Mouse (Mus musculus) limb, embryonic 15.5 days (tissue): ENCODE results near the gene Nfix. TPM values are rescaled to one million over a fixed set of nuclear protein-coding genes. Genes with fewer than 3 reads are reported as not detected.
A peak's percentile ranks its signal among the peaks of the same experiment; 100 is the strongest.

Experiments used
- ATAC-seq: fragments of 200-750 bp; cut with Nextera tagmentation; 2 replicates; pipeline ENCODE4 v1.8.0; 2017; ENCODE audit warnings: low read depth, moderate TSS enrichment; ENCODE audit not compliant: insufficient number of reproducible peaks, low FRiP score, low TSS enrichment
- H3K27ac ChIP-seq: fragments of 300-500 bp; sonication (generic); 2 replicates; pipeline ENCODE4 v1.5.1; 2015; ENCODE audit warnings: moderate library complexity, mild to moderate bottlenecking, inconsistent platforms
- H3K27me3 ChIP-seq: fragments of 300-500 bp; sonication (generic); 2 replicates; pipeline ENCODE4 v1.6.1; 2015; ENCODE audit warnings: inconsistent platforms
- H3K36me3 ChIP-seq: fragments of 300-500 bp; sonication (generic); 2 replicates; pipeline ENCODE4 v1.6.1; 2015; ENCODE audit warnings: inconsistent platforms
- H3K4me1 ChIP-seq: fragments of 300-500 bp; sonication (generic); 2 replicates; pipeline ENCODE4 v1.6.1; 2015; ENCODE audit warnings: inconsistent platforms
- H3K4me2 ChIP-seq: fragments of 300-500 bp; sonication (generic); 2 replicates; pipeline ENCODE4 v1.6.1; 2015; ENCODE audit warnings: mild to moderate bottlenecking, inconsistent platforms
- H3K4me3 ChIP-seq: fragments of 300-500 bp; sonication (generic); 2 replicates; pipeline ENCODE4 v1.5.1; 2015; ENCODE audit warnings: mild to moderate bottlenecking, inconsistent platforms
- H3K9ac ChIP-seq: fragments of 300-500 bp; sonication (generic); 2 replicates; pipeline ENCODE4 v1.6.1; 2015; ENCODE audit warnings: inconsistent platforms
- H3K9me3 ChIP-seq: fragments of 300-500 bp; sonication (generic); 2 replicates; pipeline ENCODE4 v1.6.1; 2016; ENCODE audit warnings: inconsistent platforms
- WGBS: fragments of 180-500 bp; shearing (Covaris S2); methylation state at CpG from one replicate; pipeline ENCODE4 v1.1.7; 2015; 5-methylcytosine and 5-hydroxymethylcytosine counted together
- polyA plus RNA-seq: library from polyadenylated mRNA; unstranded; fragments of >200 nt; fragmentation: Nextera tagmentation; extraction: Ambion mirVana; gene quantifications from 2 replicates; pipeline ENCODE4 v1.2.1, GENCODE M21; 2015

Nfix gene
- polyA plus RNA-seq, 1 experiment from 2014 or later: 100 TPM

DNA sequence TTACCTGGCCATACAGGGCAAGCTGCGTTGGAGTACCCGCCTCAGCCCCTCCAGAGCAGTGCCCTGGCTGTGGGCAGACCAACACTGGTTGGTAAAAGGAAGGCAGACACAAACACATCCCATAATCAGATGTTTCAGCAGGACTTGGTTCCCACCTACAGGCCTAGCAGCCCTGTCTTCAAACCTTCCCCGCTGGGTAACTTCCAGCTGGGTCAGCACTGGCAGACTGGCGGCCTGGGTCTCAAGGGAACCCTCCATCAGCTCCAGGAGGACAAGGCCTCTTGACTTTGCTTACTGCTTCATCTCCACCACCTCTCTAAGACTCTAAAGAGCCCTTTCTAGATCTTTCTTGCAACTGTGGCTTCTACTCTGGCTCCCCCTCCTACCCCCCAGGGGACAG is 63.6 kb downstream of the Nfix start:
- ATAC-seq: no peak
- Histone ChIP-seq H3K4me2 (no peak overlapping the region), H3K9ac (no peak overlapping the region), H3K9me3 (no peaks in the 10 kb centered on the region), H3K27ac (peak overlapping the region; percentile 97; the same call in 1 of the 2 replicates), H3K27me3 (no peaks in the 10 kb centered on the region), H3K36me3 (peaks cover 3% of the 10 kb centered on the region; the same call in 1 of the 2 replicates), H3K4me1 (peaks cover 100% of the 10 kb centered on the region), H3K4me3 (no peak overlapping the region)
- 85% methylated on average over 4 of the region's 4 CpGs for WGBS

DNA sequence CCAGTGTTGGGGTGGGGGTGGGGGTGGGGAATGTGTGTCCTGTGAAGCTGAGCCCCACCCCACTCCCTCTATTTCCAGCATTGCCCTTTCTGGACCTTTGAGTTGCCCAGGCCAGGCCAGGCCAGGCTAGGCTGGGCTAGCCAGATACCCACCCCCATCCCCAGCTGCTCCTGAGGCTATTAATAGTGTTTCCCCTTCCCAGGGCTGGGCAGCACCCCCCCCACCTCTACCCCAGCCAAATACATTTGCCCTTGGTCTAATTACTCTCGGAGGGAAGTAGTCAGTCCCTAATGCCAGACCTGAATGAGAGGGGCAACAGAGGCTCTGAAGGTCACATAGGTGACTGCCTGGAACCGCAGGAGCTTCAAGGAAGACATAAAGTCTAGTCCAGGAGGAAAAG is 64.5 kb downstream of the Nfix start:
- Histone ChIP-seq H3K4me3 (no peak overlapping the region), H3K27me3 (no peaks in the 10 kb centered on the region), H3K36me3 (no peaks in the 10 kb centered on the region; the same call in 1 of the 2 replicates), H3K4me2 (no peak overlapping the region), H3K4me1 (peaks cover 100% of the 10 kb centered on the region), H3K9ac (no peak overlapping the region), H3K9me3 (no peaks in the 10 kb centered on the region), H3K27ac (peak overlapping the region; percentile 97; the same call in 1 of the 2 replicates)
- WGBS: 38% methylated on average over 2 of the region's 2 CpGs
- no peak for ATAC-seq

DNA sequence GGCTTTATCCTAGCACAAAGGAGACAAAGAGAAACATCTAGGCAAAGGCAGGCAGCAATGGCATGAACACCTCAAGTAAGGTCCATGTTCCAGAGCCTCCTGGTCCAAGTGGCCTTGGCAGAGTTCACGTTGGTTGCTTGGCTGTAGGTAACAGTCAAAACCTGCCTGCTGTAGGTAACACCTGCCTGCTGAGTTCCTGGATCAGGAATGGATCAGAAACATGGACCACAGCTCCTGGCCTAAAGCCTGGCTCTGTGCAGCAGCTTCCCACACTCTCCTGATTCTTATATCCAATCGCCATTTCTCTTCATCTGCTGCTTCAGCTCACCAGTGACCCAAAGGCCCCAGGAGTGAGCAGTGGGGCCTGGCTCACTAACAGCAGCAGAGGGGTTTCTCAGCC is 65.5 kb downstream of the Nfix start:
- Histone ChIP-seq H3K9me3 (no peaks in the 10 kb centered on the region), H3K36me3 (no peaks in the 10 kb centered on the region; the same call in 1 of the 2 replicates), H3K4me3 (no peak overlapping the region), H3K4me1 (peaks cover 100% of the 10 kb centered on the region), H3K27me3 (no peaks in the 10 kb centered on the region), H3K4me2 (no peak overlapping the region), H3K27ac (peak overlapping the region; percentile 65; the same call in 1 of the 2 replicates), H3K9ac (no peak overlapping the region)
- ATAC-seq: no peak
- WGBS: 80% methylated on average over 2 of the region's 2 CpGs

DNA sequence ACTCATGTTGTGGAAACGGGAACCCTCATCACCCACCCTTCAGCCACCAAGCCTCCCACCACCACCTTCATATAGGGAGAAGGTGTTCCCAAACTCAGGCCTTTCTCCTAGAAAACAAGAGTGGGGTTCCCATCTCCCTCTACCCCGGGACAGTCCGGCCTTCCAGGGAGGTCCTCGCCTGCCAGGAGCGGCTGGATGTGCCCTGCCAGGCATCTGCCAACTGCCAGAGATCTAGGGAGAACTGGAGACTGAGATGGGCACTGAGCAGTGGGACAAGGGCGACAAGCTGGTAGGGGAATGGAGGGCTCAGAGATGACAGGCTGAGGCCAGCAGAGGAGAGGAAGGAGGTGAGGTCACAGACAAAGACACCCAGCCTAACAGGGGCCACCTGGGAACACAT is 66.2 kb downstream of the Nfix start:
- 85% methylated on average over 6 of the region's 6 CpGs for WGBS
- no peak for ATAC-seq
- no peaks in the 10 kb centered on the region; the same call in 1 of the 2 replicates for H3K36me3 ChIP-seq
- H3K27me3 ChIP-seq: no peaks in the 10 kb centered on the region
- H3K4me3 ChIP-seq: no peak overlapping the region
- H3K4me1 ChIP-seq: peaks cover 99% of the 10 kb centered on the region
- H3K4me2 ChIP-seq: no peak overlapping the region
- peak overlapping the region; percentile 65; the same call in 1 of the 2 replicates for H3K27ac ChIP-seq
- H3K9ac ChIP-seq: no peak overlapping the region
- H3K9me3 ChIP-seq: no peaks in the 10 kb centered on the region

DNA sequence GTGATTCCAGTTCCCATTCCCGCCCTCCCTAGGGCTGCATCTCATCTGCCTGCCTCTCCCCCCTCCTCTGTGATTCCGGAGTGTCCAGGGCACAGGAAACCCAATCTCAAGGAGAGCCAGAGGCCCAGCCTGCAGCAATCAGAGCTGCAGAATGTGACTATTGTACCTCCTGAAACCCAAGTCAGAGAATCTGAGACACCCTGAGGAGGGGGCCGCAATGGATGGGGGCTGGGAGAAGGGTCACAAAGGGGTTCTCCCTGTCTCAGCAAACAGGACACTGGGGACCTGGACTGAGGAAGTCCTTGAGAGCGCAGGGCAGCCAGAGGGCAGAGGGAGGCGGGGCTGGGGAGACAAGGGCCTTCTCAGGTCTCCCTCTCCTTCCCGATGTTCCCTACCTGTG is 67.1 kb downstream of the Nfix start:
- no peaks in the 10 kb centered on the region for H3K9me3 ChIP-seq
- H3K27ac ChIP-seq: peak overlapping the region; percentile 65
- WGBS: 42% methylated on average over 5 of the region's 6 CpGs
- no peak for ATAC-seq
- peaks cover 99% of the 10 kb centered on the region for H3K4me1 ChIP-seq
- H3K4me3 ChIP-seq: no peak overlapping the region
- 0 out of 2 replicates have a peak overlapping the region, but pooled peaks have one; percentile 7 for H3K4me2 ChIP-seq
- peaks cover 5% of the 10 kb centered on the region; the same call in 1 of the 2 replicates for H3K36me3 ChIP-seq
- 0 out of 2 replicates have a peak overlapping the region, but pooled peaks have one; percentile 10 for H3K9ac ChIP-seq
- H3K27me3 ChIP-seq: no peaks in the 10 kb centered on the region

DNA sequence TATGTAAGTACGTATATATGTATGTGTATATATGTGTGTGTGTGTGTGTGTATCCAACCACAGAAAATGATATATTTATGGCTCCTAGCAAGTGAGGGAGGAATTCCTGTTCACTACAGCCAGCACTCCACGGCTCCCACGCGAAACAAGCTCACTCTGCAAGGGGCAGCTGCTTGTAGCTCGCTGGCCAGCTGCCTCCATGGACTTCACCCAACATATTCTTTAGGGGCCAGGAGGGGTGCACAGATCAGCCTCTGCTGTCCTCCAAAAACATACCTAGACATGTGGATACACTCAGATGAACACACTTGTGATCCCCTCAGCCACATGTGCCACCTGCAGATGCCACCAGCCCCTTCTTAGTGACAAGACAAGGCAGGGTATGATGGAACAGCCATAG is 67.6 kb downstream of the Nfix start:
- Histone ChIP-seq H3K4me2 (0 out of 2 replicates have a peak overlapping the region, but pooled peaks have one; percentile 7), H3K4me3 (no peak overlapping the region), H3K9ac (0 out of 2 replicates have a peak overlapping the region, but pooled peaks have one; percentile 10), H3K27me3 (no peaks in the 10 kb centered on the region), H3K36me3 (peaks cover 8% of the 10 kb centered on the region), H3K9me3 (no peaks in the 10 kb centered on the region), H3K4me1 (peaks cover 99% of the 10 kb centered on the region), H3K27ac (peak overlapping the region; percentile 65)
- ATAC-seq: no peak
- 51% methylated on average over 5 of the region's 5 CpGs for WGBS

DNA sequence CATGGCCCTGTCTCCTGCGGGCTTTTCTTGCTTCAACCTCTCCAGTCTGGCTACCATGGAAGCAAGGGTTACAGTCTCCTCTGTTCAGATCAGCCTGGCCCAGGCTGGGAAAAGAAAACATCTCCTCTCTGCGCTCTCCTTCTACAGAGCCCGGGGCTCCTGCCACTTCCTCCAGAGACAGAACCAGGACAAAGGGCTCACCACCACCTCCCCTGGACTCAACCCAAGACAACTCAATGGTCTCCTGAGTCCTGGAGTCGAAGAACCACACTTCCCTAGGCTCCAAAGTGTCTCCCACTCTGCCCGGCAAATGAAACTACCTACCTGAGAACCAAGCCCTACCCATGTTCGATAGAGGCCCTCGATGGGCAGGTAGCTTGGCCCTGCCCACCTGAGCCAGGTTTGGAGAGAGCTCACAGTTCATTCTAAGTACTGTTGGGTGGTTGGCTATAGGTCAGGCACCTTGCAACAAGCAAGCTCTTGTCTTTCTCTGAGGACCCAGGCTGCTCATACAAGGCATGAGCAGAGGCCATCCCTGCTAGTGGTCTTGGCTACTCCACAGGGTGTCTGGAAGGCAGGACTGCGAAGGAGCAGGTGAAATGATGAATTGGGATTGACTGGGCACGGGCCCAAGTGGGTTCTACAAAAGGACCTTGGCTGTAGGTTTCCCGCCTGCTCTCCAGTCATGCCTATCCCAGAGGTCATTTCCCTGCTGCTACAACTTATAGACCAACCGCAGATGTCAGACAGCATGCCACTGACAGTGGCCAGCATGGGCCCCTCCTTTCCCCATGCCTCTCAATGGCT is 68.6 kb downstream of the Nfix start:
- no peak for ATAC-seq
- peaks cover 96% of the 10 kb centered on the region for H3K4me1 ChIP-seq
- peaks cover 18% of the 10 kb centered on the region for H3K36me3 ChIP-seq
- H3K27me3 ChIP-seq: no peaks in the 10 kb centered on the region
- no peak overlapping the region for H3K4me3 ChIP-seq
- H3K27ac ChIP-seq: peak overlapping the region; percentile 81
- no peaks in the 10 kb centered on the region for H3K9me3 ChIP-seq
- 65% methylated on average over 11 of the region's 11 CpGs for WGBS
- no peak overlapping the region for H3K4me2 ChIP-seq
- no peak overlapping the region for H3K9ac ChIP-seq

DNA sequence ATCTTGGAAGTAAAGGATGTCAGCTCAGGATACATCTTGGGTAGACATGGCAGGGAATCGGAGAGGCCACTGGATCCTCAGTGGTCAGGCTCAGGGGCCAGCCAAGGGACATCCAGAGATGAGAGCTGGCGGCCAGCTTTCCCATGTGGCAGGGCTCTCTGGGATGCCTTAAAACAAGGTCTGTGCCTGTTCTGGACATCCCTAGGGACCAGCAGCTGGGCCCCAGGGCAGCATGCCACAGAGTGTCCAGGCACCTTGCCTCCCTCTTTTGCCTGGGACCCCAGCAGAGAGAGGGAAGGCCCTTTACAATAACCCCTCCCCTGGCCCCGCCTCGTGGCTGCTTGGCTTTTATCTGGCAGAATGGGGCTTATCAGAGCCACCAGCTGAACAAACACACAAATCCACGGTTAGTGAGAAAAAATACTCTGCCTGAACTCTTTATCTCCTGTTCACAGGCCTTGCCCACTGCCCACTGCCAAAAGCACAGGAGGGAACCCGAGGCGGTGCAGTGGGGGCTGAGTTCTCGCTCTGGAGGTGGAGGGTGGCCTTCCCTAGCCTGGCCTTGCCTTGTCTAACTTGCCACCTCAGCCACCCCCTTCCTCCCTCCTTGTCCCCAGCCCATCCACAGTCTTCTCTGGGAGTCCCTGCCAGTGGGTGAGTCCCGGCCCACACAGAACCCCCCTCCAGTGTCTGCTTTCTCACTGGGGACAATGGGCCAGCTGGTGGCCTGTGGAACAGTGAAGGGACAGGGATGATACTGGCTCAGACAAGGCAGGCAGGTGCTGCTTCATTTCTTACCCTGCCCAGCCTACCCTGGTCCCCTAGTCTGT is 69.4 kb downstream of the Nfix start:
- Histone ChIP-seq H3K4me2 (no peak overlapping the region), H3K4me1 (peaks cover 96% of the 10 kb centered on the region), H3K9ac (no peak overlapping the region), H3K36me3 (peaks cover 26% of the 10 kb centered on the region), H3K27me3 (no peaks in the 10 kb centered on the region), H3K9me3 (no peaks in the 10 kb centered on the region), H3K4me3 (no peak overlapping the region), H3K27ac (peak overlapping the region; percentile 81)
- no peak for ATAC-seq
- WGBS: 52% methylated on average over 9 of the region's 9 CpGs

DNA sequence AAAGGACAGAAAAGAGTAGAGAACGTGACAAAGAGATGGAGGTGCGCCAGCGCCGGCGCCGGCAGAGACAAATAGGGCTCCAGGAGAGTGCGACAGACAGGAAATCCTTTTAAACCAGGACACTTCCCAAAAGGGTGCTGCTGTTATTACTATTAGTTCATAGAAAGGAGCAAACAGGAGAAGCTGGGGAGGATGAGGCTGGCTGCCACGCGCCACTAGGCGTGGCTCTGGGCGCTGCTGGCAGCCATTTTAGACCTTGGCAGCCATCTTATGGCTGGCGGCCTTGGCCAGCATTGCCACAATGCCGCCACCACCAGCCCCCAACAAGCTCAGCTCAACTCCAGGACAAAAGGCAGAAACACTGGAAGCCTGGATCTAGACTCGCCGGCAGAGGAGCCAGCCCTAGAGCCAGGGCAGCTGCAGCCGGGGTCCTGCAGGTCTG is 70.2 kb downstream of the Nfix start:
- Histone ChIP-seq H3K4me1 (peaks cover 96% of the 10 kb centered on the region), H3K4me2 (no peak overlapping the region), H3K27me3 (no peaks in the 10 kb centered on the region), H3K27ac (peak overlapping the region; percentile 81), H3K36me3 (peaks cover 34% of the 10 kb centered on the region), H3K9me3 (no peaks in the 10 kb centered on the region), H3K4me3 (no peak overlapping the region), H3K9ac (no peak overlapping the region)
- no peak for ATAC-seq
- 79% methylated on average over 16 of the region's 16 CpGs for WGBS

DNA sequence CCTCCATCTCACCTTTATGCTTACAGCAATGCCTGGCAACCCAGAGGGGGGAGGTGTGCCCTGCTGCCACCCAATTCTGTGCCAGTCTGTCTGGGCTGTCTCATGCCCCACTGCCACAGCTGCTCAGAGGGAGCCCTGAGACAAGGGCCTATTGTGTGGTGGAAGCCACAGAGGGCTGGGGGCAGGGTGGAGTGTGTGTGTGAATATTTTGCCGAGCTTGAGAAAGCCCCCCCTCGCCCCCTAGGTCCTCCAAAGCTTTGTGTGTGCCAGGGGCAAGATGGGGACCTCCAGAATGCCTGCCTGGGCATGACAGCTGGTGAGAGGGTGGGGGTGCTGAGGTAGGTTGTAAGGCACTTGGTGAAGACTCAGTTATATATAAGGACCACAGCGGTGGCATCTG is 71.7 kb downstream of the Nfix start:
- Histone ChIP-seq H3K27ac (peak overlapping the region; percentile 63), H3K9ac (no peak overlapping the region), H3K36me3 (peaks cover 46% of the 10 kb centered on the region), H3K4me3 (no peak overlapping the region), H3K9me3 (no peaks in the 10 kb centered on the region), H3K4me2 (no peak overlapping the region), H3K27me3 (no peaks in the 10 kb centered on the region), H3K4me1 (peaks cover 96% of the 10 kb centered on the region)
- WGBS: 56% methylated on average over 3 of the region's 3 CpGs
- no peak for ATAC-seq

DNA sequence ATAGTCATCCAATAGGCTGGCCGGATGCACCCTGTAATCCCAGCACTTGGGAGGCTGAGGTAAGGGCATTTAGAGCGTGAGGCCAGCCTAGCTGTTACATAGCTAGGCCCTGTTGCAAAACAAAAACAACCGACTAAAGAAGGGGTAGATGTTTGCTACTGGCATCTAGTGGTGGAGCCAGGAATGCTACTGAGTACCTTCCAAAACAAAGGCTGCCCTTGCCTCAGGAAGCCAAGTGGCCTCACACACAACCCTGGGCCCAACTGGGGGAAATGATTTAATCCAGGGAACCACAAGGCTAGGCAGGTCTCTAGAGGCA is 74.2 kb downstream of the Nfix start:
- WGBS: 13% methylated on average over 3 of the region's 3 CpGs
- Histone ChIP-seq H3K36me3 (peaks cover 55% of the 10 kb centered on the region), H3K9me3 (no peaks in the 10 kb centered on the region), H3K4me1 (peaks cover 96% of the 10 kb centered on the region), H3K4me3 (no peak overlapping the region), H3K9ac (no peak overlapping the region), H3K4me2 (no peak overlapping the region), H3K27me3 (no peaks in the 10 kb centered on the region), H3K27ac (peak overlapping the region; percentile 98)
- ATAC-seq: no peak
